Mouse (Mus musculus): ENCODE data around the gene Atp6v1g2. TPM values are rescaled to one million over a fixed set of nuclear protein-coding genes. Genes with fewer than 3 reads are reported as not detected.

Gene Atp6v1g2
- 147 and 148 TPM in 2 replicates for polyA plus RNA-seq (2012; rRNA removed)

DNA sequence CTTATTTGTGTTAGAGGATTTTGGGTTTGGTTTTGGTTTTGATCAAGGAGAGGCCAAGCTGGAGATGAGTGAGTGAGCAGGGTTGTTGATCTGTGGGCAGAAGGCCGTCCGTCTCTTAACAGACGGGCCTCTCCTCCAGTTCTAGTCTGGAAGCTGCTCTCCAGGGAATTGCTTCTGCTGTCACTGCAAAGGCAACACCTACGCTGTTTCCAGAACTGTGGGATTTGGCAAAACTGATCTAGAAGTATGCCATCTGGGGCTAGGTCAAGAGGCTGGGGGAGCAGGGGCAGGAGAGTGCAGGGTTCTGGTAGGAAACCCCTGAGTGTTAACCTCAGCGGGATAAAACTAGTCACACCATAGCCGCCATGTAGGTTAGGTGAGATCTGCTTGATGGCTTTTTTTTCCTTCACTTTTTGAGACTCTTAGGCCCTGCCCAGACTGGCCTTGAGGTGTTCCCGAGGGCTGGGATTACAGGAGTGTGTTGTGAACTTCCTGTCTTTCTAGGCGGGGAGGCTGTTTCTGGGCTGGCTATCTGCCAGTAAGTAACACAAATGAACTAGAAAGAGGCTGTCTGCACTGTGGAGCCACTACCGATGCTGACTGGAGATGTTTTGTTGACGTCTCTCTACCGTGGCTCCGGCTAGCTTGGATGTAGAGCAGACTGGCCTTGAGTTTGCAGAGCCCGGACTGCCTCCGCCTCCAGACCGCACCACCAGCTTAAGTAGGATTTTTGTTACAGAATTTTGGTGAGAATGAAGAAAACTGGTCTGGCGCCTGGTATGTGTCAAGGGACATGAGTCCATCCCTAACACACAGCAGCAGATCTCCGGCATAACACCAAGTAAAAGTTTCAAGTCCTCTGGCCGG lies at the start of gene Atp6v1g2:
Gene Atp6v1g2 (plus strand): TSS at position 547 of the 867 bp plus-strand sequence.

DNA sequence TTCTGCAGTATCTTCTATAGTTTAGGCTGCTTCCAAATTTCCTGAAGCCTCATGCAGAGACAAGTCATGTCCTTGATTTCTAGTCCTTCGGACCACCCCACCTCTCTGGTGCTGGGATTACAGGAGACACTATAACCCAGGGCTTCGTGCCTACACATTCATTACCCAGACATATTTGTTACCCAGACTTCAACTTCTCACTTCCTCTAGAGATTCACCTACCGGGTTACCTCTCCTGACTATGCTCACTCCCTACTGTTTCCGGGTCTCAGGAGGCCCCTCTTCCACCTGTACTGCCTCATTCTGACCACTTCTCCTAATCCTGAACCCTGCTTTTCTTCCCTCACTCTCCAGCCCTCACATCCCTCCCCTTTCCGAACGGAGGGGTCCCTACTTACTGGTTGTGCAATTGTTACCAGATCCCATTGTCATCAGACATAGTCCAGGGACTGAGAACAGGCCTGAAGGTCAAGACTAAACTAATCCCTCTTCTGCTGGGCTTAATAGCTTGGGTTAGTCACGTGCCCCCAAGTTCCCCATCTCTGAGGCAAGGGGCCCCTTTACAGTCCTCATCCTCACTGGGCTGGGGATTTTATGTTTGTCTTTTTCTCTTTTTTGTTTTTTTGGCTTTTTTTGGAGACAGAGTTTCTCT lies 45.4 kb upstream of the Atp6v1g2 start, which contains the start of gene Lst1:
Gene Lst1 (minus strand): TSS at position 481 of the 652 bp plus-strand sequence.

DNA sequence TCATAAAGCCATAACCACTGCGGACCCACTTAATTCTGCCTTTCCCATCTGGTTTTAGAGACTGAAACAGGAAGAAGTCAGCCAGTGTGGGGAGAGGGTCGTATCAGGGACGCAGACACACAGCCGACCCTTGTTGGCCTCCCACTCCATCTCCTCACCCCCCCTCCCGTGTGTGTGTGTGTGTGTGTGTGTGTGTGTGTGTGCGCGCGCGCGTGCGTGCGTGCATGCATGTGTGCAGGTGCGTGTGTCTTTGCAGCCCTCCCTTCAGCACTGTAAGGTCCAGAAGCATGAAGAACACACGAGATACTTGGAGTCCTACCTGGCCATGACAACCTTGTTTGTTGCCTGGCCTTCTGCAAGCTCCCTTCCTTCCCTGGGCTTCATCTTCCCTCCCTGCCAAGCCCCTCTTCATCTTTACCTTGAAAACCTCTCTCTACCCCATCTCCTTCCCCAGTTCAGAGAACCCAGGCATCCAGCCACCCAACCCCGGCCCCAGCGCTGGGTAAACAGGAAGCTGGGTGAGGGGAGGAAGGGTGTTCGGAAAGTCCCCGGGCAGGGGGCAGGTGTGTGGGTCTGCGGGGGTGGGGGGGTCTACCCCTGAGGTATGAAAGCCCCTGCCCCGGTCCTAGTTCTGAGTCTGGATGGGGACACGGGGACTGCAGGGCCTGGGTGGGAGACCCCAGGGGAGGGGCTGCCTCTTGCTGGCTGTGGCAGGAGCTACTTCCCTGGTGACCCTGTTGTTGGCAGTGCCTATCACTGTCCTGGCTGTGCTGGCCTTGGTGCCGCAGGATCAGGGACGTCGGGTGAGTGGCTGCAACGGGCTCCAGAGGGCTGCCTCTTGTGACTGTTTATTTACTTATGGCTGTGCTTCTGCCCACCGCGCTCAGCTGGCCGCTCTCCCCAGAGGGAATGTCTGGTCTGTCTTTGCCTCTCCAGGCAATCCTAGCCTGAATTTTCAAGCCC lies 39.3 kb upstream of the Atp6v1g2 start, which contains the start of gene Ltb:
Gene Ltb (plus strand): TSS at position 559 of the 963 bp plus-strand sequence.

GRCm38 (mm10) chr17:35201787-35202186 lies 31.7 kb upstream of the Atp6v1g2 start, which contains the start of gene Tnf:
Gene Tnf (minus strand): TSS chr17:35202007.

DNA sequence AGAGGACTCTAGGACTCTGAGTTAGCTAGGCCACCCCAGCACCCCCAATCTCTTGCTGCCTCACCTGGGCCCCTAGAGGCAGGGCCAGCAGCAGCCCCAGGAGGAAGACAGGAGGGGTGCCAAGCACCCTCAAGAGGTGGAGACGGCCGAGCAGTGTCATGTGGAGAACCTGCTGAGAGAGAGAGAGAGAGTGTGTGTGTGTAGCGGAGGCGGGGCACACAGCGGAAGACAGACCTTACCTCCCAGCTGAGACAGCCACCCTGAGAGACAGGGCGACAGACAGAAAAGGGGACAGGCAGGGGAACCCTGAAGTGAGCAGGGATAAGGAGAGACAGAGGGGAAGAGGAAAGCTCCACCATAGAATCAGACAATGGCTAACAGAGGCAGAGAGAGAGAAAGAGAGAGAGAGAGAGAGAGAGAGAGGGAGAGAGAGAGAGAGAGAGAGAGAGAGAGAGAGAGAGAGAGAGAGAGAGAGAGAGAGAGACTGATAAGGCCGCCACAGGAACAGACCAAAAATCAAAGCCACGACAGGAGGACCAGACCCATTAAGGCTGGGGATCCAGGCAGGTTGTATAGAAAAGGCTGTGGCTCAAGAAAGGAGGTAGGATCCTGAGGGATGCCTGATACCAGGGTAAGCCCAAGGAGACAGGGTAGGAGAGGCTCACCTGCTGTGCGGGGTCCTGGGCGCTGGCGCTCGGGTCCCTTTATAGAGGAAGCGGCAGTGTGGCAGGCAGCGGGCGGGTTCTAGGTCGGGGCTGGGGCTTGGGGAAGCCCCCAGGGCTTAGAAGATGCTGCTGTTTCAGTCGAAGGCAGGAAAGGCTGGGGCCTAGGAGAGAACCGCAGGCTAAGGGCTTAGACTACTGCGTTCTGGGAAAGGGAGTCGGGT lies 28.7 kb upstream of the Atp6v1g2 start, which contains the start of gene Lta:
Gene Lta (minus strand): TSS at position 858 of the 886 bp plus-strand sequence.

DNA sequence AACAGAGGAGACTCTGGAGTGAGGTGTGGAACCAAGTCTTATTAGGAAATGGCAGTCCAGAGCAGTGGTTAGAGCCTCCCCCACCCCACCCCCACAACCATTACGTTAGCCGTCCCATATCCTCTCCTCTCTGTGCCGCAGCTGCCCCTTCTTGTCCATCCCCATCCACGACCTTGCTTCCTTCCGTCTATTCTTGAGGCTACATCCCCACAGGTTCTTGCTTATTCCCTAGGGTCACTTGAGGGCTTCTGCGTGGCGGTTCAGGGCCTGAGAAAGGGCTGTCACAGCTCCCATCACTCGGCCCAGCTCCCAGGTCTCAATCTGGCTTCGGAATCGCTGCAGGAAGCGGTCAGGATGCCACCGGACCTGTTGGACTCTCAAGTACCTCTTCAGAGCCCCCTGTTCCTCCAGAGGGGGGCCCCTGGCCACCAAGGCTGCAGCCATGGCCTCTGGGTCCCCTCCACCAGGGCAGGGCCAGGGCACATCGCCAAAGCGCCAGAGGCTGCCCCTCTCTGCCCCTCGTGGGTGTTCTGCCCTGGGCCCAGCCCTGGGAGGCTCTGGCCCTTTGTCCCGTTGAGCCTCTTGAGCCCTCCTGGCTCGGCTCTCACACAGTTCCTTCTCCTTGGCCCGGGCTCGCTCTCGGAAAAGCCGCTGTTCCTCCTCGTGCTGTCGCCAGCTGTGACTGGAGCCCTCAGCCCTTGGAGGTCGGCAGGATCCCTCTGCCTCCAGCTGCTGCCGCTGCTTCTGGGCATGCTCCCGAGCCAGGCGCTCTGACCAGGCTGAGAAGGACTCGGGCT lies 13.1 kb upstream of the Atp6v1g2 start, which contains the start of gene Gm16181:
Gene Gm16181 (plus strand): TSS at position 679 of the 797 bp plus-strand sequence.

DNA sequence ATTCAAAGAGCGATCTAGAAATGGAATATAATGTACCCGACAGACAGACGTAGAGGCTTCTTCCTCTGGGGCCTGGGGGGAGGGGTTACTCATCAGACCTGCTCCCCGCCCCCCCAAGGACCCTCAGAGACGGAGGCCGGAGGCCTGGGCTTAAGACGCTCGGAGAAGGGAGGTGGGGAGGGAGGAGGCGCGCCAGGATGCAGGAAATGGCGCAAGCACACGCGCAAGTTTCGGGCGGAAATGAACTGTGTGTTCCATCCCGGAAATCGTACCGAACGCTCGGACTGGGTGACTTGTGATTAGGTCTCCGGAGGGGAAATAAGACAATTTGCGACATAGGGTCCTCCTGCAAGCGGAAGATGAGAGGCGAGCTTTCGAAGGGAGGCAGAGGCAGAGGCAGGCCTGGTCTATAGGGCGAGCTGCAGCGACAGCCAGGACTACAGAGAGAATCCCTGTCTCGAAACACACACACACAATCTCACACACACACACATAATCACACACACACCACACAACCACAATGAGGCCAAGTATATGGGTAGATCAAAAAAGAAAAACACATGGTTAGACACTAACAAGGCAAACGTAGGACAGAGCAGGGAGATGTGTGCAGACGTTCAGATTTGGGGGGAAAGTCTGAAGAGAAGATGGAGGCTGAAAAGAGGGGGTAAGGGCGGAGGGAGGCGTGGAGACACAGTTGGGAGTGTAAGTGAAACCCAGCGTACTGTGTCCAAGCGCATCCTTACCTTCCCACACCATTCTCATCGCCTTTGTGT lies 2.3 kb downstream of the Atp6v1g2 start, which contains the start of gene Nfkbil1:
Gene Nfkbil1 (minus strand): TSS at position 179 of the 776 bp plus-strand sequence.

GRCm38 (mm10) chr17:35241305-35242014 lies 8.0 kb downstream of the Atp6v1g2 start, which contains the start of gene Ddx39b:
Gene Ddx39b (plus strand): TSS chr17:35241746.

GRCm38 (mm10) chr17:35262664-35263522 lies 29.4 kb downstream of the Atp6v1g2 start, which contains the start of gene H2-D1:
Gene H2-D1 (plus strand): TSS chr17:35262730.

Other genes with a start within 250 kb of the Atp6v1g2 start
- gene Vars, start 232.7 kb upstream of the Atp6v1g2 start, polyA plus RNA-seq (2012; rRNA removed): 78.1 and 85.3 TPM in 2 replicates
- gene Vwa7, start 217.1 kb upstream of the Atp6v1g2 start, polyA plus RNA-seq (2012; rRNA removed): 0.48 TPM in 2 replicates
- gene Sapcd1, start 205.6 kb upstream of the Atp6v1g2 start, polyA plus RNA-seq (2012; rRNA removed): 2.1 and 2.3 TPM in 2 replicates
- gene Msh5, start 186.9 kb upstream of the Atp6v1g2 start, polyA plus RNA-seq (2012; rRNA removed): 2.7 and 3.0 TPM in 2 replicates
- 45.7 and 47.6 TPM in 2 replicates for gene Clic1, start 183.7 kb upstream of the Atp6v1g2 start, polyA plus RNA-seq (2012; rRNA removed)
- gene Ddah2, start 174.6 kb upstream of the Atp6v1g2 start, polyA plus RNA-seq (2012; rRNA removed): 243 and 254 TPM in 2 replicates
- 2.1 TPM in 1 of 2 replicates, not detected in the other for gene Ly6g6c, start 168.3 kb upstream of the Atp6v1g2 start, polyA plus RNA-seq (2012; rRNA removed)
- 0.03 and 0.10 TPM in 2 replicates for gene Mpig6b, start 167.5 kb upstream of the Atp6v1g2 start, polyA plus RNA-seq (2012; rRNA removed)
- gene Ly6g6e, start 156.8 kb upstream of the Atp6v1g2 start, polyA plus RNA-seq (2012; rRNA removed): 6.6 and 10.1 TPM in 2 replicates
- gene Ly6g6d, start 155.6 kb upstream of the Atp6v1g2 start, polyA plus RNA-seq (2012; rRNA removed): 1.3 and 1.6 TPM in 2 replicates
- gene Ly6g6f, start 148.1 kb upstream of the Atp6v1g2 start, polyA plus RNA-seq (2012; rRNA removed): 0.09 and 0.19 TPM in 2 replicates
- gene Abhd16a, start 144.4 kb upstream of the Atp6v1g2 start, polyA plus RNA-seq (2012; rRNA removed): 110 and 114 TPM in 2 replicates
- not detected in 2 replicates for gene Ly6g5c, start 125.4 kb upstream of the Atp6v1g2 start, polyA plus RNA-seq (2012; rRNA removed)
- 2.3 TPM in 2 replicates for gene Ly6g5b, start 118.2 kb upstream of the Atp6v1g2 start, polyA plus RNA-seq (2012; rRNA removed)
- 17.4 and 18.3 TPM in 2 replicates for gene Gpank1, start 112.2 kb upstream of the Atp6v1g2 start, polyA plus RNA-seq (2012; rRNA removed)
- gene Csnk2b, start 111.6 kb upstream of the Atp6v1g2 start, polyA plus RNA-seq (2012; rRNA removed): 170 and 198 TPM in 2 replicates
- gene D17H6S53E, start 107.3 kb upstream of the Atp6v1g2 start, polyA plus RNA-seq (2012; rRNA removed): 5.2 and 5.6 TPM in 2 replicates
- 0.65 and 0.84 TPM in 2 replicates for gene Apom, start 101.6 kb upstream of the Atp6v1g2 start, polyA plus RNA-seq (2012; rRNA removed)
- gene Bag6, start 98.5 kb upstream of the Atp6v1g2 start, polyA plus RNA-seq (2012; rRNA removed): 237 and 290 TPM in 2 replicates
- 228 and 250 TPM in 2 replicates for gene Prrc2a, start 68.8 kb upstream of the Atp6v1g2 start, polyA plus RNA-seq (2012; rRNA removed)
- 3.7 and 3.9 TPM in 2 replicates for gene Aif1, start 57.6 kb upstream of the Atp6v1g2 start, polyA plus RNA-seq (2012; rRNA removed)
- 15.7 and 18.5 TPM in 2 replicates for gene Lst1, start 45.2 kb upstream of the Atp6v1g2 start, polyA plus RNA-seq (2012; rRNA removed)
- gene Ltb, start 39.2 kb upstream of the Atp6v1g2 start, polyA plus RNA-seq (2012; rRNA removed): 0.76 and 0.84 TPM in 2 replicates
- 0.05 TPM in 2 replicates for gene Tnf, start 31.7 kb upstream of the Atp6v1g2 start, polyA plus RNA-seq (2012; rRNA removed)
- 0.57 and 0.62 TPM in 2 replicates for gene Lta, start 28.3 kb upstream of the Atp6v1g2 start, polyA plus RNA-seq (2012; rRNA removed)
- gene Gm16181, start 12.8 kb upstream of the Atp6v1g2 start, polyA plus RNA-seq (2012; rRNA removed): not detected in 2 replicates
- 14.3 and 14.8 TPM in 2 replicates for gene Nfkbil1, start 2.1 kb downstream of the Atp6v1g2 start, polyA plus RNA-seq (2012; rRNA removed)
- gene Ddx39b, start 8.1 kb downstream of the Atp6v1g2 start, polyA plus RNA-seq (2012; rRNA removed): 727 and 778 TPM in 2 replicates
- 60.4 and 60.8 TPM in 2 replicates for gene H2-D1, start 29.1 kb downstream of the Atp6v1g2 start, polyA plus RNA-seq (2012; rRNA removed)
- 0.27 and 0.48 TPM in 2 replicates for gene H2-Q1, start 86.7 kb downstream of the Atp6v1g2 start, polyA plus RNA-seq (2012; rRNA removed)
- 7.8 and 8.7 TPM in 2 replicates for gene H2-Q2, start 108.6 kb downstream of the Atp6v1g2 start, polyA plus RNA-seq (2012; rRNA removed)
- 3.3 and 3.5 TPM in 2 replicates for gene H2-Q4, start 146.0 kb downstream of the Atp6v1g2 start, polyA plus RNA-seq (2012; rRNA removed)
- gene H2-Q6, start 191.2 kb downstream of the Atp6v1g2 start, polyA plus RNA-seq (2012; rRNA removed): 1.0 and 1.2 TPM in 2 replicates
- 3.6 and 4.1 TPM in 2 replicates for gene H2-Q7, start 205.5 kb downstream of the Atp6v1g2 start, polyA plus RNA-seq (2012; rRNA removed)
- 0.47 and 0.52 TPM in 2 replicates for gene H2-Q10, start 236.4 kb downstream of the Atp6v1g2 start, polyA plus RNA-seq (2012; rRNA removed)